Mouse (Mus musculus) hindbrain, embryonic 16.5 days (tissue): Measurements from ENCODE around the gene Tpp1. TPM values are rescaled to one million over a fixed set of nuclear protein-coding genes. Genes with fewer than 3 reads are reported as not detected.
A peak's percentile ranks its signal among the peaks of the same experiment; 100 is the strongest.
"Not testable (repeated sequence)": the region's sequence is repeated elsewhere in the genome, so short reads cannot be mapped to it uniquely, and the experiment has no call there.

Experiments used
- ATAC-seq: fragments of 200-750 bp; cut with Nextera tagmentation; 2 replicates; pipeline ENCODE4 v1.8.0; 2017; ENCODE audit warnings: moderate TSS enrichment, moderate library complexity
- H3K27ac ChIP-seq: fragments of 300-500 bp; sonication (generic); 2 replicates; pipeline ENCODE4 v1.5.1; 2014; ENCODE audit warnings: low read depth, mild to moderate bottlenecking, control low read depth, low read length, moderate library complexity
- H3K27me3 ChIP-seq: fragments of 300-500 bp; sonication (generic); replicated peaks from 2 replicates; pipeline ENCODE4 v1.6.1; 2014; ENCODE audit warnings: low read length; ENCODE audit not compliant: control insufficient read depth, insufficient read depth
- H3K36me3 ChIP-seq: fragments of 300-500 bp; sonication (generic); 2 replicates; pipeline ENCODE4 v1.6.1; 2014; ENCODE audit warnings: mild to moderate bottlenecking, low read length, moderate library complexity, mixed read lengths; ENCODE audit not compliant: control insufficient read depth, insufficient read depth
- H3K4me1 ChIP-seq: fragments of 300-500 bp; sonication (generic); 2 replicates; pipeline ENCODE4 v1.6.1; 2014; ENCODE audit warnings: low read depth, low read length; ENCODE audit not compliant: control insufficient read depth, insufficient read depth
- H3K4me2 ChIP-seq: fragments of 300-500 bp; sonication (generic); 2 replicates; pipeline ENCODE4 v1.6.1; 2014; ENCODE audit warnings: mild to moderate bottlenecking, low read length, control low read depth, moderate library complexity
- H3K4me3 ChIP-seq: fragments of 300-500 bp; sonication (generic); 2 replicates; pipeline ENCODE4 v1.5.1; 2014; ENCODE audit warnings: mild to moderate bottlenecking, low read length, control low read depth, moderate library complexity
- H3K9ac ChIP-seq: fragments of 300-500 bp; sonication (generic); 2 replicates; pipeline ENCODE4 v1.6.1; 2014; ENCODE audit warnings: low read depth, mild to moderate bottlenecking, control low read depth, low read length, moderate library complexity
- H3K9me3 ChIP-seq: fragments of 300-500 bp; sonication (generic); 2 replicates; pipeline ENCODE4 v1.6.1; 2014; ENCODE audit warnings: mild to moderate bottlenecking, low read length, moderate library complexity; ENCODE audit not compliant: control insufficient read depth
- WGBS: fragments of 180-500 bp; shearing (Covaris S2); extraction: QIAGEN DNeasy Blood & Tissue Kit; methylation state at CpG from one replicate; pipeline ENCODE4 v1.1.7; 2014; 5-methylcytosine and 5-hydroxymethylcytosine counted together
- polyA plus RNA-seq: library from polyadenylated mRNA; unstranded; fragments of >200 nt; fragmentation: Nextera tagmentation; extraction: Ambion mirVana; gene quantifications from 2 replicates; pipeline ENCODE4 v1.2.1, GENCODE M21; 2015

Tpp1 gene
- polyA plus RNA-seq, 1 experiment from 2014 or later, result 58.1 TPM

GRCm38 (mm10) chr7:105743246-105743925 is 8.6 kb downstream of the Tpp1 start:
- Histone ChIP-seq H3K36me3 (peaks cover 25% of the 10 kb centered on the region), H3K9ac (peak overlapping the region; percentile 92), H3K27ac (peak overlapping the region; percentile 84; the same call in 1 of the 2 replicates), H3K4me3 (peak overlapping the region; percentile 97), H3K4me2 (peak overlapping the region; percentile 90), H3K4me1 (peaks cover 12% of the 10 kb centered on the region)
- not testable (repeated sequence) for H3K9me3 ChIP-seq, H3K27me3 ChIP-seq
- peak; percentile 21 for ATAC-seq
- 42% methylated on average over 17 of the region's 20 CpGs for WGBS

GRCm38 (mm10) chr7:105742539-105743215 is 9.4 kb downstream of the Tpp1 start:
- H3K9me3 ChIP-seq, ATAC-seq, H3K4me3 ChIP-seq, H3K4me2 ChIP-seq, H3K27me3 ChIP-seq, H3K9ac ChIP-seq, H3K27ac ChIP-seq: not testable (repeated sequence)
- peaks cover 14% of the 10 kb centered on the region for H3K4me1 ChIP-seq
- 86% methylated on average over 7 of the region's 7 CpGs for WGBS
- H3K36me3 ChIP-seq, result peaks cover 24% of the 10 kb centered on the region

- H3K9ac ChIP-seq, result no peak overlapping the region
- H3K9me3 ChIP-seq, result no peaks in the 10 kb centered on the region
- no peak overlapping the region for H3K27ac ChIP-seq
- H3K4me3 ChIP-seq, result no peak overlapping the region
- H3K27me3 ChIP-seq, result no peaks in the 10 kb centered on the region
- H3K4me2 ChIP-seq, result no peak overlapping the region
- no peak for ATAC-seq
- 88% methylated on average over 9 of the region's 9 CpGs for whole genome bisulfite sequencing
- H3K4me1 ChIP-seq, result peaks cover 18% of the 10 kb centered on the region
- H3K36me3 ChIP-seq, result peaks cover 24% of the 10 kb centered on the region
These were observed 10.1 kb downstream of the Tpp1 start for GRCm38 (mm10) chr7:105741978-105742377.

- Histone ChIP-seq H3K9ac (no peak overlapping the region), H3K4me2 (no peak overlapping the region), H3K27me3 (no peaks in the 10 kb centered on the region), H3K36me3 (peaks cover 18% of the 10 kb centered on the region), H3K9me3 (no peaks in the 10 kb centered on the region), H3K4me1 (peaks cover 18% of the 10 kb centered on the region), H3K27ac (no peak overlapping the region), H3K4me3 (no peak overlapping the region)
- WGBS, result 88% methylated on average over 6 of the region's 6 CpGs
- ATAC-seq, result no peak
These were observed 11.2 kb downstream of the Tpp1 start for GRCm38 (mm10) chr7:105740851-105741250.

GRCm38 (mm10) chr7:105740089-105740795 is 11.8 kb downstream of the Tpp1 start:
- Histone ChIP-seq H3K36me3 (peaks cover 18% of the 10 kb centered on the region), H3K4me3 (no peak overlapping the region), H3K9me3 (no peaks in the 10 kb centered on the region), H3K4me2 (no peak overlapping the region), H3K4me1 (peaks cover 21% of the 10 kb centered on the region), H3K9ac (no peak overlapping the region), H3K27ac (no peak overlapping the region), H3K27me3 (no peaks in the 10 kb centered on the region)
- no peak for ATAC-seq
- WGBS, result 82% methylated on average over 13 of the region's 13 CpGs

- Histone ChIP-seq H3K4me1 (peaks cover 25% of the 10 kb centered on the region), H3K9me3 (no peaks in the 10 kb centered on the region), H3K4me2 (peak overlapping the region; percentile 6), H3K36me3 (peaks cover 20% of the 10 kb centered on the region), H3K27ac (peak overlapping the region; percentile 45; the same call in 1 of the 2 replicates), H3K27me3 (no peaks in the 10 kb centered on the region), H3K9ac (no peak overlapping the region), H3K4me3 (no peak overlapping the region)
- ATAC-seq, result no peak
- 38% methylated on average over 3 of the region's 3 CpGs for WGBS
These were observed 13.1 kb downstream of the Tpp1 start for GRCm38 (mm10) chr7:105738948-105739347.

- ATAC-seq, result no peak
- no peaks in the 10 kb centered on the region for H3K27me3 ChIP-seq
- H3K9me3 ChIP-seq, result no peaks in the 10 kb centered on the region
- no peak overlapping the region for H3K4me3 ChIP-seq
- peaks cover 26% of the 10 kb centered on the region for H3K36me3 ChIP-seq
- no peak overlapping the region for H3K9ac ChIP-seq
- H3K4me2 ChIP-seq, result peak overlapping the region; percentile 6
- H3K27ac ChIP-seq, result no peak overlapping the region
- 91% methylated on average over 2 of the region's 2 CpGs for WGBS
- H3K4me1 ChIP-seq, result peaks cover 20% of the 10 kb centered on the region
These were observed 13.7 kb downstream of the Tpp1 start for GRCm38 (mm10) chr7:105738286-105738685.

GRCm38 (mm10) chr7:105737648-105738047 is 14.4 kb downstream of the Tpp1 start:
- Histone ChIP-seq H3K9ac (peak overlapping the region; percentile 90; the same call in 1 of the 2 replicates), H3K9me3 (no peaks in the 10 kb centered on the region), H3K4me3 (peak overlapping the region; percentile 76), H3K4me1 (peaks cover 17% of the 10 kb centered on the region), H3K27me3 (no peaks in the 10 kb centered on the region), H3K36me3 (peaks cover 33% of the 10 kb centered on the region), H3K4me2 (peak overlapping the region; percentile 95), H3K27ac (no peak overlapping the region)
- no peak for ATAC-seq
- WGBS, result 31% methylated on average over 3 of the region's 3 CpGs
